Mouse (Mus musculus) frontal cortex, postnatal 36 days (tissue): ENCODE measurements at regions not wholly inside any gene's neighbourhood (a gene's known extent, or its start where the extent isn't known, plus 50 kb on each side); places are given as distances from the start of the nearest gene placed in this dataset.
A peak's percentile ranks its signal among the peaks of the same experiment; 100 is the strongest.
"Not testable (repeated sequence)": the region's sequence is repeated elsewhere in the genome, so short reads cannot be mapped to it uniquely, and the experiment has no call there.

Experiments used
- DNase-seq, 2 experiments: peaks; one replicate each; pipeline ENCODE4 v3.0.0; 2022; ENCODE audit warnings: low spot score in 2 of 2

DNA sequence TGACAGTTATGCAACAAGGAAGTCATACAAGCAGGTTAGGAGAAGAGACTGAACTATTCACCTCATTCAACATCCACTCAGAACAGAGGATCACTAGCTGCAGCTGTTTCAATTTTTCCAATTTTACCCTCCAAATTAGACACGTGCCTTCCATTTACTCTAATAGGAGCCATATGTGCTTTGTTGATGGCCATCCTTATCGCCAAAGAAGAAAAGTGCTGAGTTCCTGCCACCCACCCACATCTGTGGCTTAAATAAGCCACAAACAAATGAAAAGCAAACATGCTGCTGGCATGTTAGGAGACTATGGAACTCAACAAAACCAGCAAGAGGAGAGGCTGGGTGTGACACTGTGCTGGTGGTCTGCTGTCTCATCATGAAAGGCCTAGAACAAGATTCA is 1786.1 kb downstream of the 9330182O14Rik start:
- DNase-seq = no peak

DNA sequence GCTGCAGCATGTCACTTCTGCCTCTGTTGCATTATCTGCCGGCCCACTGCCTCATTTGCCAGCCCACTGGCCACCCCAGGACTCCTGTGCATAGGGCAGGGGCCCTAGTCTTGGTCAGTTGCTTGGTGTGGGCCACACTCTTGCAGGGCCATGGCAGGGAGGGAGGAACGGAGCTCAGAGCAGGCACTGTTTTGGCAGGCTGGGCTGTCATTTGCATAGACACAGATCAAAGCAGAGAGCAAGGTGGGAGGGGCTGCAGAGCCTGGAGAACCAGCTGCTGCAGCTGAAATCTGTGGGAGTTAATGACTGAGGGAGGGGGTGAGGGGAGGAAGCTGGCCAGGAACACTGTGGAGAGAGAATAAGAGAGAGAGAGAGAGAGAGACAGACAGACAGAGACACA is 1802.5 kb downstream of the 9330182O14Rik start:
- DNase-seq = no peak

DNA sequence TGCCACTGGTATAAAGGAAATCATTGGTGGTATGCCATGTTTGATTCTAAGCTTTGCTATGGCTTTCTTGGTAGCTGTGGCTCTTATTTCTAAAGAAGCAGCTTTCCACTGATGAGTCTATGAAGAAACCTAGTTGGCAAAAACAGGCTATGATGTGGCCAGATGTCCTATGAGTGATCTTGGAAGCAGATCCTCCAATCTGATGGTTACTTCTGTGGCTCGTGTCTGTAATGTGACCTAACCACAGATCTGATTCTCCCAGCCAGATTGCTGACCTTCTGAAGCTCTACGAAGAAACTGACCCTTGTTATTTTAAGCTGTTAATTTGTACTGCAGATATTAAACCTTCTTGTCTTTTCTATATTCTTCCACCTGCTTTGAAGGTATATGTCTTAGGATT is 1811.1 kb downstream of the 9330182O14Rik start:
- no peak for DNase-seq

DNA sequence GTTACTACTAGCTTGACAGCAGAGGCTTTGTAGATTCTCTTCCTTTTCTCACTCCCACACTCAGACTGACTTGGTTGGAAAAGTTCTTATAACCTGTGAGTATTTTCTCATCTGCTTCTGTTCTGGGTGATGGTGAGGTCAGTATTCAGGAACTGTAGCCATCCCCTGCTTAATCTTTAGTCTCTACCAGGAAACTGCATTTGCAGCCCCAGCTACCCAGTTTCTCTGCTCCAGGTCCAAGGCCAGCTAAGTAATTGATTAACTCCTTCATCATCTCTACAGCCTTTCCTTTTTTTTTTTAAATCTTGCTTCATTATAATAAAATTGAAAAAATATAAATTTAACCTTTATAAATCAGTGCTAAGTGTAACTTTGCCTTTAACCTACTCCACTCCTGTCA is 1813.7 kb downstream of the 9330182O14Rik start:
- no peak for DNase-seq

DNA sequence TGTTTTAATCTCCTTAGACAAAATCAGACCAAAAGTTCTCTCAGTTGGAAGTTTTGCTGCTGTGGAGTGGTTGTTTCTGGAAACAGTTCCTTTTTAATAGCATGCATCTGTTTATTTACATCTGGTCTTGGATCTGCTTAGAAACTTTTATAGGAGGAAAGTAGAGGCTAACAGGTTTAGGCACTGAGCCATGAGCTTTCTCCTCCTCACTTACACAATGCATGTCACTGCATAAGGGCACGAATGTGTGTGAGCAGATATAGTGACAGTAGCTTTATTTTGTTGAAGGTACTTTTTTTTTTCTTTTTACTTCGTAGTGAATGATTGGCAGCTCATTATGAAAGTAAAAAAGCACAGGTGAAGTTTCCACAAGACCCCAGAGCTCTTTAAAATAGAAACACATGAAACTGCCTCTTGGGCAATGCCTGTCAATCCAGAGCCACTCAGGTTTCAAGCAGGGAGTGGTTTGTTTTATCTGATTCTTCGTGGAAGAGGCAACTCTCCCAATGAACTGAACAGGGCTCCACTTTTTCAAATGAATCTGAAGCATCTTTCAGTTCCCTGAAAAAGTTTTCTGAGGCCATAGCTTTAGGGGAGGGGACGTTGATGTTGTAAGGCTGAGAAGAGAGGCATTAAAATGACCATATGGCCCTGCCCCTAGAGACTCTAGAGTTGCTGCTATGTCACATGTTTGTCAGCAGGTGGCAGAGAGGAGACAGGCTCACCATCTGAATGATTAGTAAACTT is 1814.4 kb downstream of the 9330182O14Rik start:
- DNase-seq = peak in 1 of 2 experiments; percentile 4

DNA sequence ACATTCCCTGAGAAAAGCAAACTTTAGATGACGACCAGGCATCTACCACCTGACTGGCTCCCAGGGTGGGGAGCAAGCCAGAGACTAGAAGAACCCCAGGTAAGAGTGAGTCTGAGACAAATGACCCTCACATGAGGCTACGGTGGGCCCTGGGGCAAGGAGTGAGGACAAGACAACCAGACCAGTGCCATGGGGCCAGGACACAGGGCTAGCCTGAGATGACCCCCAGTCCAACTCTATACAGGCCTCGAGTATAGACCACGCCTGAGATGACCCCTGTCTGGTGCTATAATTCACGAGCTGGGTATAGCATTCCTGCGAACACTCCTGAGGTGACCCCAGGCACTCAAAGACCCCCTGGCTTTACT is 1814.9 kb downstream of the 9330182O14Rik start:
- no peak for DNase-seq

DNA sequence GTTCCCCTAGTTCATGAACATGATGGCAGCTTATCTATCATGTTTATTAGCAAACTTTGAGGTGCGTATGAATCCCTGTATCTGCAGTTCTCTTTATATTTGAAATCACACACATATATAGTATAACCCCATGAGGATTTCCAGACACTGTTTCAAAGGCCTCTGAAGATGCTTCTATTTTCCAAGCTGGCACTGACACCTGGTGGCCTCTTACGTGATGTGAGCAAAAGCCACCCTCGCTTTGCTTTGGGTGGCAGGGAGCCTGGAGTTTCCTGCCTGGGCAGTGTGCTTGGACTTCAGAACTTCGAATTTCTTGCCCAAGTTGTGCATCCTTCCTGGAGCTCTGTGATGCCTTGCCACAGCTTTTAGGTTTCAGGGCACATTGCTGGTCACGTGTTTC is 1817.1 kb downstream of the 9330182O14Rik start:
- DNase-seq = peak in 1 of 2 experiments; percentile 33

DNA sequence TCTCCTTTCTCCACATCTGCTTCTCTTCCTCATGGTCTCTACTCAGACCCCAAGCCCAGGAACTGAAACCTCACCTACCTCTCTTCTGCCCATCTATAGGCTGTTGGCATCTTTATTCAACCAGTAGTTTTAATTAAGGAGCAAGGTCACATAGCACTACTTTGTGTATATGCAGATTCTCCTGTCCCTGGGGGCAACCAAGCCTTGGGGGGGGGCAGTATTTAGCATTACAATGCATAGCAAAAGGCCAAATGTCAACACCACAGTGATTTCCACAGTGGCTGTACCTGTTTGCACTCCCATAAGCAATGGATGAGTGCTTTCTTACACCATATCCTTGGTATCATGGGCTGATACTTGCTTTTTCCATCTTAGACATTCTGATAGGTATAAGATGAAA is 1826.4 kb downstream of the 9330182O14Rik start:
- no peak for DNase-seq

DNA sequence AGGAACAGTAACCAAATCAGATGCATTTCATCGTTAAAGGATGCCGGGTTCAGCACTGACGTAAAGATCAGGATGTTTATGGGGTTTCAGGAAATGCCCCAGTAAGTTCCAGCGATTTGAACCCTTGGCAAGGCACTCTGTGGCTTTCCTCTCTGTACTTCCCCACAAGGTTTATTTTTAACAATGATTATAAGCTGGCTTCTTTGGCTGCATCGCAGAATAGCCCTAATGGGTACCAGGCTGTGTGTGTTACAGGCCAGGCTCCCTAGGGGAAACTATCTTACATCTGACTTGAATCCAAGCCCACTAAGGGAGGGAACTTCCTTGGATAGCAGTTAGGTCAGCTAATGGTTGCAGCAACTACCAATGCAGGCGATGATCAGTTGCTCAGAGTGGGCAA is 1836.7 kb downstream of the 9330182O14Rik start:
- no peak for DNase-seq

DNA sequence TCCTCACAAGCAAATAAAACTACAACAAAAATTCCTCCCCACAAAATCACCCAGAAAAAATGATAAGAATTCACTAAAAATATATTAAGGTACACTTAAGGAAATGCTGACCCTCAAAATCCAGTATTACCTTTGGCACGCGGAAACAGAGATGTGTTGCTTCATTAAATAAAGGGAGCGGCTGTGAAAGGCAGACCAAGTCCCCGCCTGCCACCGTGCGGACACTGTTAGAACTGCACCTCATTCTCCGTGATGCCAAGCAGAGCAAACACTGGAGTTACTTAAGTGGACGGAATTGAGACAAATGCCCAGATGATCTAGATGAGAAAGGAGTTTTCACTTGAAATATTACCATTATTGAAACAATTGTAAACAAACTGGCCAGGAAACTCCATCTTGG is 1839.1 kb downstream of the 9330182O14Rik start:
- DNase-seq = peak; percentile 91 to 97

DNA sequence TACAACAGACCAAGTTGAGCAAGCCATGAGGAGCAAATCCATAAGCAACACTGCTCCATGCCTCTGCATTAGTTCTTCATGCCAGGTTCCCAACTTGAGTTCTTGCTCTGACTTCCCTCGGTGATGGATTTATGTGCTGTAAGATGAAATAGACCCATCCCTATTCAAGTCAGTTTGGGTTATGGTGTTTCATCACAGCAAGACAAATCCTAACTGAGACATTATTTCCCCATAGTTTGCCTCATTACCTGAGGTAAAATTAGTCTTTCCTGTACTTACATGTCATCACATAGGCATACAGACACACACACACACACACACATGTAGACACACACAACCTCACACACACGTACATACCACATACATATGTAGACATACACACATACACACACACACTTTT is 1843.0 kb downstream of the 9330182O14Rik start:
- no peak for DNase-seq

DNA sequence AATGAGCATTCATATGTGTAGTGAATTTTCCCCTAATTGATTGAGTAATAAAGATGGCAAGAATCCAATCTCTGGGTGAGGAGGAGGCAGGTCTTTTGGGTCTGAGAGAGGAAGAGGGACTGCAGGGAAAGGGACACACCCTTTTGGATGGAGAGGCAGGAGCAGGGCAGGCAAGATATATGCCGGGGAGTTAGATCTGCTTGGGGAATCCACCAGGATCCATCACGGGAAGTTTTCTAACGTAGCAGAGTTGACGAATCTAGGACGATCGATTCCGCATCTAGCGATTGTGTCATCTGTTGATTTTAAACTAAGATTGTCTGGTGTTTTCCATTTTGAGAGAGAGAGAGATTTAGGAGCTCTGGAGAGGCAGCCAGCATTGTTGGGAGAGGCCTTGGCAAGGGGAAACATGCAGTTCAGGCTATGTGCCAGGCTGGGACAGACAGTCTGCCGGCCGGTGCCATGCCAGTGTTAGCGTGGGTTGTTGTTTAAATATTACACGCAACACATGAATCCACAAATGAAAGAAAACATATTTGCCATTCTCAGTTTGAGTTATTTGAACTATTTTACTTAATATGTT is 1843.6 kb downstream of the 9330182O14Rik start:
- no peak for DNase-seq

DNA sequence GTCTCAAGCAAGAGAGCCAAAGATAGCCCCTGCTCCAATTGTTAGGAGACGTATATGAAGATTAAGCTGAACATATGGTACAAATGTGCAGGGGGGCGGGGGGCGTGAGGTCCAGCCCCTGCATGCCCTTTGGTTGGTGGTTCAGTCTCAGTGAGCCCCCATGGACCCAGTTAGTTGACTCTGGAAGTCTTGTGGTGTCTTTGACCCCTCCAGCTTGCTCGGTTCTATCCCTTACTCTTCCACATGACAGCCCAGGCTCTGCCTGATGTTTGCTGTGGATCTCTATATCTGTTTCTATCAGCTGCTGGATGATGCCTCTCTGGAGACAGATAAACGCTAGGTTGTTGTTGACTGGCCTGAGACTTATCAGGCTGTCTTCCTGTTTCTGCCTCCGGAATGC is 1849.1 kb downstream of the 9330182O14Rik start:
- DNase-seq = no peak

DNA sequence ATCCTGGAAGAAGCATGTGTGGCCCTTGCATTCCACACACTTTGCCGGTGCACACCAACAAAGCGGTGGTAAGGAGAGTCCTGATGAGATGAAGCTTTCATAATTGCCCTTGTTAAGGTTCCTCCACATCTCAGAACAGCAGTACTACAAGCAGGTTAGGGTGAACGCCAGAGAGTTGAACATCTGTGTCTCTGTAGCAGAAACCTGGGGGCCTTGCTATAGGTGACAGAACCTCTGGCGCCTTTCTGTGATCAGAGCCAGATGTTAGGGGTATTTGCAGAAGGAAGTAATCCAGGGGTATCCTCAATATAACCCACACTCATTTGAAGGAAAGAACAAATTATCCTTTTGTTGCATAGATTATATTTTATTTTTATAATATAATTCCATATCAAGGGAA is 1850.1 kb downstream of the 9330182O14Rik start:
- DNase-seq = no peak

DNA sequence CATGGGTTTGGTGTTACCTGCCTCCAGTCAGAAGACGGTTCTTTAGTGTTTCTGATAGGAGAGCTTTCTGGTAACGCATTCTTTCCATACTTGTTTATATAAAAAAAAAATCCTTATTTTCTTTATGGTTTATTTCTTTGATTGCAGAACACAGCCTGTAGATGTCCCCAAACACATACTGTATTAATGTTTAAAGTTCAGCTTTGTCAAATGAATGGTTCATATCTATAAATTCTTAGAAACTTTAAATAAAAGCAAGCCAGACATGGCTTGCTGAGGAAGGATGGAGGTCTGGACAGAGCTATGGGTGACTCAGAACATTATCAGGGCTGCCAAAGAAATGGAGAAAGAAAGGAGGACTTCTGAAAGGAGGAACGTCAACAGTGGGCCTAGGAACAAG is 1852.1 kb downstream of the 9330182O14Rik start:
- DNase-seq = no peak

DNA sequence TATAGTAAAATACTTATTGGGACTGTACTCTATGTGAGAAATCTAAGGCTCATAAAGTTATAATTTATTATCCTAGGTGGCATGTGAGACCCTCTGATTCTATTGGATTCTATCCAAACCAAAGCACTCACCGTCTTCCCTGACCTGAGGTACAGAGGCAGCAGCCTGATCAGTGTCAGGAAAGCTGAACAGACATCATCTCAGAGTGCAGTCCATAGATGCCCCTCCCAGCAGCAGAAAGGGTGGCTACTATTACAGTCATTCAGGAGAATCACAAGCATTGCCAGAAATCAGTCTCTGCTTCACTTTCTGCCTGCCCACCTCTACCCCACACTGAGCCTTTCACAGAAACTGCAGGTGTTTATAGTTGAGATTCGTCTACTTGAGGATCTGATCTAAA is 1854.9 kb downstream of the 9330182O14Rik start:
- no peak for DNase-seq

DNA sequence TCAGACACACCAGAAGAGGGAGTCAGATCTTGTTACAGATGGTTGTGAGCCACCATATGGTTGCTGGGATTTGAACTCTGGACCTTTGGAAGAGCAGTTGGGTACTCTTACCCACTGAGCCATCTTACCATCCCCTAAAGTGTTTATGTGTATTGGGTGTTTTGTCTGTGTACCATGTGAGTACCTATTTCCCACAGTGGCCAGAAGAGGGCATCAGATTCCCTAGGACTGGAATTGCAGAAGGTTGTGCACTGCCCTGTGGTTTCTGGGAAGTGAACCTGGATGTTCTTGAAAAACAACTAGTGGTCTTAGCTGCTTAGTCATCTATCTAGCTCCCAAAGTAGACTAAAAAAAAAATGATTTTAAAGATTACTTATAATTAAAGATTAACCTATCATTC is 1857.7 kb downstream of the 9330182O14Rik start:
- no peak for DNase-seq

DNA sequence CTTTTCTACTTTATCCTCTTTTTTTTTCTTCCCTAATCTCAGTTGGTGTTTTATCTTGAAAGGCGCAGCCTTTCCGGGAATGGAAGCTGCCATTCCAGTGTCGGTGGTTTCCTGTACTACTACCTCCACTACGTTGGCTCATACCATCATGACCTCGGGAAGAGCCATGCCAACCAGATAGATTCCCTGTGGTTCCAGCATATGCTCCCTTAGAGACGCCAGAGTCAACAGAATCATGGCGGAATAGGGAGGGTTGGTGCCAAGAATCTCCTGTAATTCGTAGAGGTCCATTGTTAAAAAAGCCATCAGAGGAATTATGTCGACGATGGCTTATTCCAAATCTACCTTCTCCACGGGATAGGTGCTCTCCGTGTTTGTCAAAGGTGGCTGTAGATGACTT is 1898.1 kb downstream of the 9330182O14Rik start:
- DNase-seq = not testable (repeated sequence)

DNA sequence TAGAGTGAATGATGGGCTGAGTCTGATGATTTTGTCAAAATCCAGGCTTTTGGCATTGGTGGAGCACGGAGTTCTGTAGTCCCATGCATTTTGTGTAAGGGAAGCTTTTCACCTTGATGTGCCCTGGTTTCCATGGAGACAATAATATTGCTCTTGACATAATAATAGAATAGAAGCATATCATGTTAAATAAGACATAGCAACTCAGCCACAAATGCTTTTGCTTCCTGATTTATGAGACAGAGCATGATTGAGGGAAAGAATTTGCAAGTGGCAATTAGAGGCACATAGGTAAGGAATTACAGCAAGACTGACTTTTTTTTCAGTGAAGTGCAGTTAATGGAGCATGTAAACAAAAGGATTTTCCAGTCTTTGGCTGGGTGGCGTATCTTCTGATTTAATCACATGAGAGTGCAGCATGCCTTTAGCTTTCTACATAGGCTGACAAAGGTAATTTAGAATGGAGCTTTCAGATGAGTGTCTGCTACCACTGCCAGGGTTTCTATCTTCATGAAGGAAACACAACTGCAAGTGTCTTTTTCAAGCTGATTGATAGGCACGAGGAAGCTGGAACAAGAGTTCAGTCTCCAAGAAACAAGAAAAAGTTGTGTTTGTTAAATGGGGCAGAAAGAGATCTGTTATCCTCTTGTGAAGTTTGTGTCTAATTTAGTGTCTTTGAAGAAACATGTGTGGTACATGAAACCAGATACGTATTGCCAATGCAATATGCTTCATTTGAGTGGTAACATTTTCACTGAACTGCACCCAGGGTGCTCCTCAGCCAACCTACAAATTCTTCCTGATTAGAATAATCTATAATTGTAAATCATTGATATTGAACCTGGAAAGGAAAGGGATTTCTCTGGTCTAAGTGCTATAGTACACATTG is 1913.2 kb downstream of the 9330182O14Rik start:
- DNase-seq = no peak

DNA sequence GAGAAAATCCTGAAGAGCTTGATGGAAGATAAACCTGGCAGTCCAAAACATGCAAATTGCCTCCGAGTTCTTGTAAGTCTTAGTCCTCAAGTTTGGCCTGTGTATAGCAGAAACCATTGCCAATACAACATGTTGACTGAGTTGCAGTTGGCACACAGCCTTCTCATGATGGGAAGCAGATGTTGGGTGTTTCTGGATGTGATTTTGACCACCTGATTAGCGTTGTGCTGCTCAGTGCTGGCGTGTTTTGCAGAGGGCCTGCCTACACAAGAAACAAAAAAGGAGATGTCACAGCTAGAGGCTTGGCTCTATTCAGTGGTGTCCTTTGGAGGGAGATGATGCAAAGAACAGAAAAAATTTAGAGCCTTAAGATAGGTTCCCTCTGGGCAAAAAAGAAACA is 1922.6 kb downstream of the 9330182O14Rik start:
- peak; percentile 3 to 8 for DNase-seq

DNA sequence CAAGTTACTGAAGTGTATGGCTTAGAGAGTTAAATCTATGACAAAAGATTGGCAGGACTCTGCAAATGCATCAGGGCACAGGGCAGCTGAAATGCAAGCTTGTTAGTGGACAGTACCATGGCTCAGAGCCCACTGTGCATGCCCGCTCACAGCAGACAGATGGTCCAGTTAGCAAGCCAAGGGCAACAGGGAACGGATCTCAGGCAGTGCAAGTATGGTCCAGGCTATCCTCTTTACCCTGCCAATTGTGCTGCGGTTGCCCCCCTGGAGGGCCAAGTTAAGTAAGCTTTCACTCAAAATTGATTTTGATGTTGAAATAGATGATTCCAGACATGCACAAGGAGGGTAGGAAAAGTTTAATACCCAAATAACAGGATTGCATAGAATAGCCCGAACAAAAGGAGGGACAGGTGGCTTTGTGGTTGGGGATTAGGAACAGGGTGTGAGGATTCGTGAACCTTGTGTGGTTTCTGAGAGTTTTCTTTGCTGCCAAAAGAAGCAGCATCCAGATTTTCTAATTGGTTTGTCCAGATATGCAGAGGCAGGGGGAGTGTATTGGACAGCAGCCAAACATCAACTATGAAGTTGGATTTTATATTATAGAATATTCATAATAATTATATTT is 1934.2 kb downstream of the 9330182O14Rik start:
- no peak for DNase-seq

DNA sequence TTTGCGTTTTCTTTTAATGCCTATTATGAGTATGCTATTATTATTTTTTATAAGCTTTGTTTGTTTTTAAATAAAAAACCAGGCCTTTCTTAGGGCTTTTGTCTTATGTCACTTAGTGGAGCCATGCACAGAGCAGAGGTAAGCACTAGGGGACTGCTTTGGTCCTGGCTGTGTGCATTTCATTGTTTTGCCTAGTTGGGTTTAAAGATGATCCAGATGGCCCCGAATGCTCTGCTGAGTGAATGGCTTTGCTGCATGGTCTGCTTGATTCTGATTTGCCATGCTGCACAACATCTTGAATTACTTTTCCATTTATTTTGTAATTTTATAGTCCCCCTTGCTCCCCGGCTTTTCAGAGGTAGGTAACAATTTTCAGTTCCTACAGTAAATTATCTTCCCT is 1934.9 kb downstream of the 9330182O14Rik start:
- DNase-seq = no peak
